Mouse (Mus musculus): Measurements from ENCODE around the gene Slc38a4.

DNA sequence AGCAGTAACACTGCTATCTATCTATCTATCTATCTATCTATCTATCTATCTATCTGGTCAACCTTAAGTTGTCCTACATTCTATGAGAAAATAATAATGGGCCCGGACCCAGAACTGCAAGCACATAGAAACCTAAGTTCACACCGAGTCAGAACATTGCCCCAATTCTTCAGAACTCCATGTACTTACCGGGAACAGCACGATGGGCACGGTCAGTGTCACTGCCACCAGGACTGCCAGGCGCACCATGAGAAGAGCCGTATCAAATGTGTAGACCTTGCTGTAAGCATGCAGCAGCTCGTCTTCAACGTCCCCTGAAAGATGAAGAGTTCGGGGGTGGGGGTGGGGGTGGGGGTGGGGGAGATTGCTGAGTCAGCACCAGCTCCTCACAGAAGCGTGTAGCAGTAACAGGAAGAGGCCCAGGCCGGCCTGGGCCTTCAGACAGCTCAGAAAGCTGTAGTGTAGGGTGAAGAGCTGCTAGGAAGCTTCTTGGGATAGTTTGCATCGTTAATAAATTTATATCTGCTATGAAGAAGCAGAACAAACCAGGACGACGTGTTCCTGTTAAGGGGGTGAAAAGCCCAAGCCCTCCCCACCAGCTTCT lies 50.0 kb downstream of the Slc38a4 start:
- TF ChIP-seq CTCF (IDR thresholded peaks at IDR 0.05; ENCODE audit: extremely low read depth, insufficient read depth, insufficient read length, insufficient replicate concordance): no peak
- TF ChIP-seq POLR2A (IDR thresholded peaks at IDR 0.05; ENCODE audit: low read depth, low read length): no peak
